Mouse (Mus musculus): Measurements from ENCODE around the gene Gm28539.
A peak's percentile ranks its signal among the peaks of the same experiment; 100 is the strongest.
"Not testable (repeated sequence)": the region's sequence is repeated elsewhere in the genome, so short reads cannot be mapped to it uniquely, and the experiment has no call there.

The Gm28539 gene

GRCm38 (mm10) chr16:18849521-18850190 is 13.3 kb downstream of the Gm28539 start:
- not testable (repeated sequence) for DNase-seq (ENCODE audit: inconsistent ontology term)

GRCm38 (mm10) chr16:18858551-18858950 is 22.2 kb downstream of the Gm28539 start:
- DNase-seq (ENCODE audit: inconsistent ontology term), result peak; percentile 27

GRCm38 (mm10) chr16:18860186-18860585 is 23.8 kb downstream of the Gm28539 start:
- peak; percentile 95 for DNase-seq (ENCODE audit: inconsistent ontology term)

GRCm38 (mm10) chr16:18870495-18870894 is 34.1 kb downstream of the Gm28539 start:
- not testable (repeated sequence) for DNase-seq (ENCODE audit: inconsistent ontology term)

GRCm38 (mm10) chr16:18876091-18876441 is 39.7 kb downstream of the Gm28539 start:
- no peak for DNase-seq (ENCODE audit: inconsistent ontology term)

- peak; percentile 97 for DNase-seq (ENCODE audit: inconsistent ontology term)
Measured at GRCm38 (mm10) chr16:18876442-18877308, 40.3 kb downstream of the Gm28539 start, which contains the start of the genes Mrpl40 and Hira. Gene Mrpl40, minus strand, starts transcription at chr16:18876862. Gene Hira, plus strand, starts transcription at chr16:18877037.

- peak; percentile 81 for DNase-seq (ENCODE audit: inconsistent ontology term)
Measured at GRCm38 (mm10) chr16:18877386-18878090, 41.2 kb downstream of the Gm28539 start.

GRCm38 (mm10) chr16:18878091-18878720 is 41.8 kb downstream of the Gm28539 start:
- DNase-seq (ENCODE audit: inconsistent ontology term), result no peak

GRCm38 (mm10) chr16:18884044-18884443 is 47.7 kb downstream of the Gm28539 start:
- no peak for DNase-seq (ENCODE audit: inconsistent ontology term)

- DNase-seq (ENCODE audit: inconsistent ontology term), result no peak
Measured at GRCm38 (mm10) chr16:18893840-18894372, 57.5 kb downstream of the Gm28539 start.

- DNase-seq (ENCODE audit: inconsistent ontology term), result no peak
Measured at GRCm38 (mm10) chr16:18895249-18895648, 58.9 kb downstream of the Gm28539 start.

GRCm38 (mm10) chr16:18896429-18896828 is 60.0 kb downstream of the Gm28539 start:
- no peak for DNase-seq (ENCODE audit: inconsistent ontology term)

- DNase-seq (ENCODE audit: inconsistent ontology term), result no peak
Measured at GRCm38 (mm10) chr16:18905648-18906047, 69.3 kb downstream of the Gm28539 start.

GRCm38 (mm10) chr16:18916064-18916463 is 79.7 kb downstream of the Gm28539 start:
- DNase-seq (ENCODE audit: inconsistent ontology term), result no peak

- DNase-seq (ENCODE audit: inconsistent ontology term), result no peak
Measured at GRCm38 (mm10) chr16:18921771-18922170, 85.4 kb downstream of the Gm28539 start.

- no peak for DNase-seq (ENCODE audit: inconsistent ontology term)
Measured at GRCm38 (mm10) chr16:18927963-18928362, 91.6 kb downstream of the Gm28539 start.

GRCm38 (mm10) chr16:18938321-18939082 is 102.1 kb downstream of the Gm28539 start:
- peak; percentile 61 for DNase-seq (ENCODE audit: inconsistent ontology term)

- no peak for DNase-seq (ENCODE audit: inconsistent ontology term)
Measured at GRCm38 (mm10) chr16:18943906-18944305, 107.5 kb downstream of the Gm28539 start.

- DNase-seq (ENCODE audit: inconsistent ontology term), result no peak
Measured at GRCm38 (mm10) chr16:18948941-18949340, 112.6 kb downstream of the Gm28539 start.

GRCm38 (mm10) chr16:18950351-18950750 is 114.0 kb downstream of the Gm28539 start:
- no peak for DNase-seq (ENCODE audit: inconsistent ontology term)

GRCm38 (mm10) chr16:18952813-18953212 is 116.4 kb downstream of the Gm28539 start:
- peak; percentile 25 for DNase-seq (ENCODE audit: inconsistent ontology term)

All from Muller cell, postnatal 12 days (primary cell).